Mouse (Mus musculus): ENCODE results near the gene Chchd2.

DNA sequence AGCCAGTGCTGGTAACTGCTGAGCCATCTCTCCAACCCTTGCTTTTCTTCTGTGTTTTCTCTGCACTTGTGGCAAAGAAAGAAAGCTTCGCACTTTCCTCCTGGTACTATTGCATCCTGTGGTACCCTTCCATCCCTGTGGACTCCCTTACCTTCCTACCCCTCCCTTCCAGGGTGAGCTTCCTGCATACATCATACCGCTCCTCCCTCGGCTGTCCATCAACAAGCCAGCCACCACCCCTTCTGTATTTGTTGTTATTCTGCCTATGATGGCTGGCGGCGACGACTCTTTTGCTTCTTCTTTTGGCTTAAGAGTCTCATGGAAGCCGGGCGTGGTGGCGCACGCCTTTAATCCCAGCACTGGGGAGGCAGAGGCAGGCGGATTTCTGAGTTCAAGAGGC lies 12.2 kb downstream of the Chchd2 start:
- no peak for TF ChIP-seq GATA1 (IDR thresholded peaks at IDR 0.05; ENCODE audit: borderline replicate concordance, low read length)
- no peak for TF ChIP-seq FLI1 (IDR thresholded peaks at IDR 0.05; ENCODE audit: low read length)

Data from megakaryocyte, embryonic 14.5 days (primary cell).